Mouse (Mus musculus) G1E (cell line): ENCODE results near the gene Yod1.

Source experiments
- CTCF ChIP-seq: IDR thresholded peaks from 2 replicates; pipeline ENCODE4 v1.5.1; 2012; ENCODE audit warnings: low read depth, low read length, inconsistent platforms, mixed read lengths
- GATA1 ChIP-seq: IDR thresholded peaks from 2 replicates; pipeline ENCODE4 v1.6.1; 2012; ENCODE audit warnings: borderline replicate concordance, low read length, inconsistent platforms, mixed read lengths

DNA sequence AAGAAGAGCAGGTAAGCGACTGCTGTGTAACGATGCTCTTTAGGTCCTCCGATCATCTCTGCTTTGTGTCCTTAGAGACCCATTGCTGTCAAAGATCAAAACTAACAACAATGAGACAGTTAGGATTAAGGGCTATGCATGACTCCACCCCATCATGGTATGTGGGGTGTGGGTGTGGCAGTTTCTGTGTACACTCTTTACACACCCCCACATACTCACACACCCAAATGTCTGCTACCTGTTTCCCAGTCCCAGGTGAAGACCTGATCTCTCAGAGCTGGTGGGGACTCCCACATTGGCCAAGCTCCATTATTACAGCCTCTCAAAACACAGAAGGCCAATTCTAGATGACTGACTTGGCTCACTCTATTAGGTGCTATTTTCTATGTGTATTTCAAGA lies 28.5 kb downstream of the Yod1 start:
- TF ChIP-seq GATA1 = no peak
- TF ChIP-seq CTCF = no peak
